Mouse (Mus musculus) C2C12 (cell line): ENCODE measurements at regions not wholly inside any gene's neighbourhood (a gene's known extent, or its start where the extent isn't known, plus 50 kb on each side); places are given as distances from the start of the nearest gene placed in this dataset.

Experiments used
- H3K27me3 ChIP-seq: one replicate; pipeline ENCODE4 v1.6.1; 2011; ENCODE audit not compliant: control insufficient read depth, insufficient read depth, insufficient read length
- H3K36me3 ChIP-seq: one replicate; pipeline ENCODE4 v1.6.1; 2011; ENCODE audit not compliant: control insufficient read depth, insufficient read depth
- H3K4me3 ChIP-seq: one replicate; pipeline ENCODE4 v1.5.1; 2011; ENCODE audit warnings: mild to moderate bottlenecking, control low read depth; ENCODE audit not compliant: poor library complexity, insufficient read depth, severe bottlenecking
- H3K79me2 ChIP-seq: one replicate; pipeline ENCODE4 v1.6.1; 2011; ENCODE audit not compliant: control insufficient read depth, insufficient read depth
- H3K79me3 ChIP-seq: one replicate; pipeline ENCODE4 v1.6.1; 2011; ENCODE audit warnings: low read depth, control low read depth
- H3ac ChIP-seq: one replicate; pipeline ENCODE3; 2011; ENCODE audit warnings: low read depth; ENCODE audit not compliant: control insufficient read depth, insufficient read length
- CEBPB ChIP-seq: IDR thresholded peaks from one replicate; pipeline ENCODE4 v1.6.1; 2011; ENCODE audit warnings: low read depth, mild to moderate bottlenecking, control low read depth, moderate library complexity
- CTCF ChIP-seq: IDR thresholded peaks from one replicate; pipeline ENCODE4 v1.5.1; 2011; ENCODE audit not compliant: control insufficient read depth, insufficient read depth, insufficient read length
- FOSL1 ChIP-seq: IDR thresholded peaks from one replicate; pipeline ENCODE4 v1.8.0; 2011; ENCODE audit warnings: mild to moderate bottlenecking, low read length; ENCODE audit not compliant: poor library complexity, insufficient read depth, severe bottlenecking
- MAX ChIP-seq: IDR thresholded peaks from one replicate; pipeline ENCODE4 v1.6.1; 2011; ENCODE audit warnings: mild to moderate bottlenecking, control low read depth
- MYOD1 ChIP-seq: IDR thresholded peaks from one replicate; pipeline ENCODE4 v1.6.1; 2011; ENCODE audit warnings: low read depth; ENCODE audit not compliant: control insufficient read depth, insufficient read length
- MYOG ChIP-seq: IDR thresholded peaks from one replicate; pipeline ENCODE4 v1.6.1; 2011; ENCODE audit not compliant: control insufficient read depth, insufficient read length; ENCODE audit errors: extremely low read depth
- USF1 ChIP-seq: IDR thresholded peaks from one replicate; pipeline ENCODE4 v1.6.1; 2011; ENCODE audit warnings: low read depth, mild to moderate bottlenecking, control low read depth, moderate library complexity

DNA sequence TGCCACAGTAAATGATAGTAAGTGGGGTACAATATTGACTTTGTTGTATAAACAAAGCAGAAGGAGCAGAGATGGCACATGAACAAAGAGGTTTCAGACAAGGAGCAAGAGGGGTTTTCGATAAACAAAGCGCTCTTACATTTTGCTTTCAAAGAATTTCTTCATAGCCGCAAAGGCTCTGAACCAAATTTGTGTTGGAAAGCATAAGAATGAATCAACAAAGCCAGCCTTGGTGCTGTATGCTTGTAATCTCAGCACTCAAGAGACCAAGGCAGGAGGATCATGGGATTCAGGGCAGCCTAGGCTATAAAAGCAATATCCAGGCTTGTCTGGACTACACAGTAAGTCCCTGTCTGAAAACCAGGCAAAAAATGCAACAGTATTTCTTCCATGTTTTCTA, 62.0 kb upstream of the Clint1 start:
- no peaks in the 10 kb centered on the region for H3K36me3 ChIP-seq
- no peaks in the 10 kb centered on the region for H3K27me3 ChIP-seq
- no peak overlapping the region for H3ac ChIP-seq
- TF ChIP-seq MAX = no peak
- no peak for TF ChIP-seq MYOG
- no peak for TF ChIP-seq CEBPB
- TF ChIP-seq CTCF = no peak
- no peak for TF ChIP-seq FOSL1
- TF ChIP-seq USF1 = no peak
- TF ChIP-seq MYOD1 = no peak
- H3K4me3 ChIP-seq = no peak overlapping the region
- no peaks in the 10 kb centered on the region for H3K79me2 ChIP-seq
- no peaks in the 10 kb centered on the region for H3K79me3 ChIP-seq

GRCm38 (mm10) chr11:45790504-45790903, 61.3 kb upstream of the Clint1 start:
- Histone ChIP-seq H3K79me3 (no peaks in the 10 kb centered on the region), H3K79me2 (no peaks in the 10 kb centered on the region), H3K36me3 (no peaks in the 10 kb centered on the region), H3K27me3 (no peaks in the 10 kb centered on the region), H3K4me3 (no peak overlapping the region), H3ac (no peak overlapping the region)
- TF ChIP-seq USF1 (no peak), FOSL1 (no peak), CEBPB (no peak), MYOD1 (no peak), CTCF (no peak), MAX (no peak), MYOG (no peak)

DNA sequence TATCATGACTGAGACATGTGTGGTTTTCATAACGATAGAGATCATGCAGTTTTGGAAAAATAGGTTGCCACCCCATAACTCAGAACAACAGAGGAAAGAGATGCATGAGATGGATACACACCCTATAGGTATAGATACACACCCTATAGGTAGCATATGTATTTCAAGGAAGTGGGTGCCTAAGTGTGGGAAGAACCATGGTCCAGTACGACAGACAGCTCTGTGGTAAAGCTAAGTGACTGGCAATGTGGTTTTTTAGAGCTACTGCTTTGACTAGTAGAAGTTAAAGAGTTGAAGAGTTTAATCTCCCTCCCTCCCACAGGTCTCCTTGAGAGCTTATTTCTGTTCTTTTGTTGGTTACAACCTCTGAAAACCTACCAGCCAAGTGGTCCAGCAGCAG, 60.2 kb upstream of the Clint1 start:
- Histone ChIP-seq H3K27me3 (no peaks in the 10 kb centered on the region), H3K79me2 (no peaks in the 10 kb centered on the region), H3K79me3 (no peaks in the 10 kb centered on the region), H3K36me3 (no peaks in the 10 kb centered on the region), H3ac (no peak overlapping the region), H3K4me3 (no peak overlapping the region)
- TF ChIP-seq MAX = no peak
- TF ChIP-seq MYOG = no peak
- no peak for TF ChIP-seq FOSL1
- TF ChIP-seq CTCF = no peak
- TF ChIP-seq MYOD1 = no peak
- TF ChIP-seq CEBPB = no peak
- TF ChIP-seq USF1 = no peak

DNA sequence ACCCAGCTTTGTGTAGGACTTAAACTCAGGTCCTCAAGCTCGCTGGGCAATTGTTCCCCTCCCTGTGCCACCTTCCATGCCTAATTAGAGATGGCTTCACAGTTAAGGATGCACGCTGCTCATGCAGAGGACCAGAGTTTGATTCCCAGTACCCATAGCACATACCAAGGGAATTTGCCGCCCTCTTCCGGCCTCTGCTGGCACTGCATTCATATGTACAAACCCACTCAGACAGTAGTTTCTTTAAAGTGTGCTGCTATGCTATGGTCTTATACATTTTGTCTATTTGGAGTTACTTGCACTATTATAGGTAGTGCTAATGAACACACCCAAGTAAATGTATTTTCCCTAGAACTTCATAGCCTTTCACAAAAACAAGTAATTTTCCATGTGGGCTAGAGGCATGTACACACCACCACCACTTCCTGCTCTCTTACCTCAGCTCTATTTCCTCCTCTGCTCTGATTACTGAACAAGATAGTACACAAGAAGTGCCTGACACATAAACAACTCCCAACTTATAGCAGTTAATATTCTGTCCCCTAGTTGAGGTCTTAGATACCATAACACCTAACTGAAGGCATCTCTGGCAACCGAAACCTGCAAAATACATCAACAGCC, 57.4 kb upstream of the Clint1 start:
- Histone ChIP-seq H3K4me3 (no peak overlapping the region), H3K79me2 (no peaks in the 10 kb centered on the region), H3K79me3 (no peaks in the 10 kb centered on the region), H3ac (no peak overlapping the region), H3K36me3 (no peaks in the 10 kb centered on the region), H3K27me3 (no peaks in the 10 kb centered on the region)
- TF ChIP-seq MAX (no peak), MYOD1 (no peak), FOSL1 (no peak)

DNA sequence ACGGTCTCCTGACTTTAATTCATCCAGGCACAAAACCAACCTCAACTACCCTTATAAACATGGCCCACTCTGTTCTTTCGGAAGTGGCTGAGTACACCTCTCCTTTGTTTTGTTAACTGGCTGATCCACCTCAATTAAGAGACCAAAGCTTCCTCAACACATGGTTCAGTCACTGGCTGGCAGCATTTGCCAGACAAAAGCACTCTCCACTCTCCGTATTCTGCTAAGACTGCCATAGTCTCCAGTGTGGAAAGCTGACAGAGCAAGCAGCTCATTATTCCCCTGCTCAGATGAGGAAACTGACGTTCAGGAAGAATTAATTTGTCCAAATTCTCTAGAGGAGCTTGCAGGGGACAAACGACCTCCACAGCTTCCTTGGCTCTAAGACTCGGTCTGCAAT, 56.5 kb upstream of the Clint1 start:
- H3ac ChIP-seq = no peak overlapping the region
- no peaks in the 10 kb centered on the region for H3K27me3 ChIP-seq
- no peak overlapping the region for H3K4me3 ChIP-seq
- TF ChIP-seq CTCF (no peak), CEBPB (no peak), MYOD1 (no peak), USF1 (no peak), MAX (no peak), FOSL1 (no peak), MYOG (no peak)
- no peaks in the 10 kb centered on the region for H3K79me3 ChIP-seq
- H3K79me2 ChIP-seq = no peaks in the 10 kb centered on the region
- H3K36me3 ChIP-seq = no peaks in the 10 kb centered on the region

- no peak for TF ChIP-seq CEBPB
- TF ChIP-seq CTCF = peak; percentile 32
- no peak overlapping the region for H3ac ChIP-seq
- no peak overlapping the region for H3K4me3 ChIP-seq
- no peaks in the 10 kb centered on the region for H3K36me3 ChIP-seq
- no peaks in the 10 kb centered on the region for H3K27me3 ChIP-seq
- H3K79me3 ChIP-seq = no peaks in the 10 kb centered on the region
- no peaks in the 10 kb centered on the region for H3K79me2 ChIP-seq
Observed at GRCm38 (mm10) chr11:45795731-45796130, 56.1 kb upstream of the Clint1 start.
